Mouse (Mus musculus): ENCODE measurements around the gene Spz1.

Gene Spz1

DNA sequence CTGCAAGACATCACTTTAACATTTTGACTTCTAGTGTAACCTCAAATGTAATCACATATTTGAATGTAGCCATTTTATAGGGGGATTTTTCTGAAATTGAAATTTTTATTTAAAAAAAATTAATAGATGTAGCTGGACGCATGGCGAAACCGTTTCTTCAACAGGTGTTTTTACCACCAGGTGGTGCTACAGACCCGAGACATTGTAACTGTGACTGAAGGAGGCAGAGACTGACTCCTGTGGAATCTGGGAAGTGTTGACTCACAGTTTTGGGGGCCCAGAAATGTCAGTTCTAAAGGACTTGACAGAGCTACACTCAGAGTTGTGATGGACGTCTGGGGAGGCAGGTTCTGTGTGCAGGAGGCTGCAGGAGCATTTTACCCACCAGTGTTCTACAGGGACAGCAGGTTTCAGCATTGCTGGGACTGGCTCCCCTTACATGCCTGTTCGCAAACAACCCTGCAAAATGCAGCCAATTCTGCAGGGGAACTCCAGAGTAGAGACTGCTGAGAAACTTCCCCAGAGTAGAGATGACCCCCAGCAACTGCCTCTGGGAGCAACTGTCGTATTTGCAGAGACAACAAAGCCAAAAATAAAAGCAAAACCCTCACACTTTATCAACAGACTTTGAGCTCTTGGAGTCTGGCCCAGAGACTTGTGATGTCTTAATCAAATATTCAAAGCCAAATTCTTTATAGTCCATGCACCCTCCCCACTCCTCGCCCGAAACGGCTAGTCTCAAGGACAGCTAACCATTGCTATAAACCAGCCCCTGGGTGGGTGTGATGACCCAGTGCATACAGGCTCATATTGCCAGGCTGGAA, 4.5 kb upstream of the Spz1 start:
- in situ Hi-C loops (cut with MboI; ENCODE audit: low sequenced_read_pairs), result no loop called here

DNA sequence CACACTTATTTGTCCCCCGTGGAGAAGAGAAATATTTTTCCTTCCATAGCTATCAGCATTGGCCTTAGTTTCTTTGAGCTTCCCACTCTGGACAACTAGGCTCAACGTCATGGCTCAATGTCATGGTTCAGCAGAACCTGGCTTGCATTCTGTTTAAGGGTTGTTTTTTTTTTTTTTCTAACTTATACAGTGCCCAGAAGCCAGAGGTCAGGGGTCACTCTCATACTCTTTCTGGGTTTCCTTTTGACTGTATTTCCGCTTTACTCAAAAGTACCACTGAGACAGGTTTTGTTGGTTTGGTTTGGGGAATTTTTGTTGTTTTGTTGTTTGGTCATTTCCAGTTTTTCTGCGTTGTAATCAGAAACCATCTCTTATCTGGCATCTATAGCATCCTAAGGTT, 2.2 kb upstream of the Spz1 start:
- in situ Hi-C loops (cut with MboI; ENCODE audit: low sequenced_read_pairs), result loop anchor here (5.0 kb wide), 1 partner anchor 164 kb away; no protein-coding TSS in a partner anchor

DNA sequence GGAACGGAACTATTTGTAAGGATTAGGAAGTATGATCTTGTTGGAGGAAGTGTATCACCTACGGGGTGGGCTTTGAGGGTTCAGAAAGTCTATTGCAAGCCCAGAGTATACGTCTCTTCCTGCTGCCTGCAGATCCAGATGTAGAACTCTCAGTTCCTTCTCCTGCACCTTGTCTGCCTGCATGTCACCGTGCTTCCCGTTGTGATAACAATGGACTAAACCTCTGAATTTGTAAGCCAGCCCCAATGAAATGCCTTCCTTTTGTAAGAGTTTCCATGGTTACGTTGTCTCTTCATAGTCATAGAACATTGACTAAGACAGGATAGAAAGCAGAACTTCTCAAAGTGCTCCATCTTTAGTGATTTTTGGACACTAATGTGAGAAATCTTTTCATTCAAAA, 716 bp upstream of the Spz1 start:
- in situ Hi-C loops (cut with MboI; ENCODE audit: low sequenced_read_pairs), result loop anchor here (5.0 kb wide), 1 partner anchor 166 kb away; no protein-coding TSS in a partner anchor

DNA sequence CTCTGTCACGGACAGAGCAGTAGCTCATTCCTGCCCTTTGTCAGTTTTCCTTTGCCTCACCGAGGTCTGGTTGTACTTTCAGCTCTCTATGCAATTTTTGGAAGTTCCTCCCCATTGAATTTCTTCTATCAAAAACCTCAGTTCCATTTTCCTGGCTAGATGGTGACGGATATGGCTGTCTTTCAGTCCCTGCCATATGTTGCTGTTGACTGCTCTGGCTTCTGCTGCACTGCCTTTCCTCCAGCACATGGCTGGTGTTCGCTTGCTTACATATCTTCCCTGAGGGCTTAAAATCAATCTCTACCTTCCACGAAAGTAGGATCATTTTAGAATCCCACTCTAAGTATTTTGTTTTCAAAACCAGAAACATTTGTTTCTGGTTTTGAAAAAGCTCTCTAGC, 16.5 kb downstream of the Spz1 start:
- in situ Hi-C loops (cut with MboI; ENCODE audit: low sequenced_read_pairs), result no loop called here

DNA sequence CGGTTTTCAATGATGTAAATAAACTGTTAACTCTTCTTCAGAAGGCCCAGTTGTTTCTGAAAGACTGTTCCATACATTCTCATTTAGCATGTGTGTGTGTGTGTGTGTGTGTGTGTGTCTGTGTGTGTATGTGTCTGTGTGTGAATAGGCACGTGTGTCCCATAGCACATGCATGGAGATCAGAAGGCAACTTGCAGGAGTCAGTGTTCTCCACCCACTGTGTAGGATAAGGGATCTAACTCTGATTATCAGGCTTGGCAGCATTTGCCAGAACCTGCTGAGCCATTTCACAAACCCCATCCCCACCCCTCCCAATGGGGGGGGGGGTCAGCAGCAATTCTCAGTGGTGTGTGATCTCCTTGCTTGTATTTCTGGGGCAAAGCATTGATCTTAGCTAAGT, 18.7 kb downstream of the Spz1 start:
- in situ Hi-C loops (cut with MboI; ENCODE audit: low sequenced_read_pairs), result no loop called here

DNA sequence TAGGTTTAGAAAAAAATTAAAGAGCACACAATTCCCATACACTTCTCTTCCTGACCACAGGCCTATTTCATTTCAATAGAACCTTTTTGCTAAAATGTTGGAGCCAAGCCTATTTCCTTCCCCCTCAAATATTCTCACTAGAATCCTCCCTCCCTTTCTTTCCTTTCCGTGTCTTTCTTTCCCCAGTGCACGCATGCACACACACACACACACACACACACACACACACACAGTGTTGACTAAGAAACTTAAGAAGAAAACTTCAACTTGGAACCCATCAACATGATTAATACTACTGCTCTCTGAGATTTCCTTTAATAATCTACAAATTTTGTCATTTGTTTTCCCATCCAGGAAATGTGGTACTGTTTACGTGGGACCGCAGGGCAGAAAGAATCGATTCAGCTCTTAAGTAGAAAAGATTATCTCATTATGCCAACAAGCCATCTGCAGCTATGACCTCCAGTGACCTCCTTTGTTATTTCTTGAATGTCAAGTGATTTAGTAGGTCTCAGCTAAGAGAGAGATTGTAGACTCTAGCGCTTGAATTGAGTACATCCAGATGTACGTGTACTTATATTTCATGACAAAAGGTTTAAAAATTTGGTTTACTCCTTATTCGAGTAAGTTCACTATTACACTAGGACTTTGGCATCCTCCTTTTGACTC, 19.4 kb downstream of the Spz1 start:
- in situ Hi-C loops (cut with MboI; ENCODE audit: low sequenced_read_pairs), result no loop called here

DNA sequence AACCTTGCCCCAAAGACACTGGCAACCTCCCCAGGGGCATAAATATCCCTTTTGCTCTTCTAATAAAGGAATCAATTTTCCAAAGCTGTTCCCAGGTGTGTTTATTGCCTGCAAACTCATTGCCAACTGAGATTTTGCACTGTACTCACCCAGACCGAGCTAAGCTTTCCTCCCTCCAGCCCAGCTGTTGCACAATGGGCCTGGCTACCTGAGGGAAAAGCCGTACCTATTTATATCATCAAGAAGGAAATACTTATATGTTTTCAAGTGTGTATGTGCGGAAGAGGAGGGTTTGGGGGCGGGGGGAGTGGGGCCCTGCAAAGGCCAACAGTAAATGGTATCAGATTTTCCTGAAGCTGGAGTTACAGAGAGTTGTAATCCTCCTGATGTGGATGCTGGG, 28.9 kb downstream of the Spz1 start:
- in situ Hi-C loops (cut with MboI; ENCODE audit: low sequenced_read_pairs), result no loop called here

DNA sequence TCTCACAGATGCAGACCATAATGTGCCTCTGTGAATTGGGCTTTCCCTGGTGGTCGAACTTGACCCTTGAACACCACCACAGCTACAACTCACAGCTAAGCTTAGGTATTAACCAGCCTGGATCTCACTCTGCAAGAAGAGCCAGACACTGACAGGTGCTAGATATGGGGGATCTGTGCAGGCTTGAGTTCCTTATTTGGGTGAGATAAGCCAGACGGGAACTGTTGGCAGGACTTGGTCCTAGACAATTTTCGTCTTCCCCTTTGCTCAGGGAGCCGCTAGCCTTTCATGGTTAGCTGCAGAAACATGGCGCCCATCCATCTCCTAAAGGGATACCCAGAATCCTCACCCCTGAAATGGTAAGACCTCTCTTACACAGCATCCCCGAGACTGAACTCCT, 35.0 kb downstream of the Spz1 start:
- in situ Hi-C loops (cut with MboI; ENCODE audit: low sequenced_read_pairs), result no loop called here

DNA sequence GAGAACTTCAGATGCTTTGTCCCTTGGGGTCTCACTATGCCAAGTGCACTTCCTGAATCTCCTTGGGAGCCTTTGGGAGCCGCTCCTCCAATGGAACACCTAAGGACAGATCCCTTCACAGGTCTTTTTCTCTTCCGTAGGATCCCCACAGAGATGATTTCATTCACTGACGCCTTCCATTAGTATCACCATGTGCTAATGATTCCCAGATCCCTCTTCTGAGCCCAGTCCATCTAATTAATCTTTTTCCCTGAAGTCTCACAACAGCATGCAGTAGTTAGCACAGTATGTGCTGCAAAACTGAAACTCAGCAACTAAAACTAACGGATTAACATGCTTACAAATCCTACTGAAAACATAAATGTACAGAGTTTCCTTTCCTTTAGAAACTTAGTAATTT, 36.8 kb downstream of the Spz1 start:
- in situ Hi-C loops (cut with MboI; ENCODE audit: low sequenced_read_pairs), result no loop called here

DNA sequence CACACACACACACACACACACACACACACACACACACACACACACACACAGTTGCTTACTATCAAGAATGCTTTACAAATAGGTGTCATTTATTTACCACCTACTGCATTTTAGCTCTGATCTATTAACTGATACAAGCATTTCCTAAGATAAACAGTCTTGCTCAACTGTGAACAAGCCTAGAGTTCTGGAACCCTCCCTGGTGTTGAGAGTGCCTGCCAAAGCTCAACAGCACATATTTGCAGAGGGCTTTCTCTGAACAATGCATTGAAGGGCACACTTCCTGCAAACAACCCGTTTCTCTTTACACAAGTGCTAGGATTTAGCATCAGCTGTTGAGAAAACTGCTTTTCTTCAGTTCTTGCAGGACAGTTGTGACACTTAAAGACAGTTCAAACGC, 42.2 kb downstream of the Spz1 start:
- in situ Hi-C loops (cut with MboI; ENCODE audit: low sequenced_read_pairs), result no loop called here

DNA sequence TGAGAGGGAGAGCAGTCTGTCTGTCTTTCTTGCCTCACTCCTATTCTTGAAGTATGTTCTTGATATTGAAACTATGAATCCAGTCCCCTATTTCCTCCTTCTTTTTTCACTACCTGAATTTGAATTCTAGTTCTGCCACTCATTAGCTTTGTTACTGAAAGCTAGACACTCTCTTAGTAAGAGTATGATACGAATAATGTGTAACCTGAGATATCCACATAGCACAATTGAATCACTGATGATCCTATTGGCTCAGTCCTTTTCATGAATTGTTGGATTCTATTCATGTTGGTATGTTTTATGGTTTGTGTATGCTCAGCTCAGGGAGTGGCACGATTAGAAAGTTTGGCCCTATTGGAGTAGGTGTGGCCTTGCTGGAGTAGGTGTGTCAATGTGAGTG, 43.8 kb downstream of the Spz1 start:
- in situ Hi-C loops (cut with MboI; ENCODE audit: low sequenced_read_pairs), result no loop called here

DNA sequence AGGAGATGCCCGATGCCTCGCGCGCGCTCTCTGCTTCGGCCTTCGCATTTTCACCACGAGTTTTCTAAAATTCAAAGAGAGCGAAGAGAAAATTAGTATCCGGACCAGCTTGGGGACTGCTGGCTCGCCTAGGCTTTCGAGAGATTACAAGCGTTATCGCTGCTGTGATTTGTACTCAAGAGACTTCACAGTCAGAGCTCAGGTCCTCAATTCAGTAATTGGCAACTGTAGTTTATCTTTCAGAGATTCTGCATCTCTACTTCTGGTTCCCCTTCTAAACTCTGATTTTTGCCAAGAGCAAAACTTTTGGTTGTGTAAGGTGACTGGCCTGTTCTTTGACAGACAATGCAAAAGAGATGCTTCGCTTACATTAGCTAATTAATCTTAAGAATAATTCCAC, 44.7 kb downstream of the Spz1 start:
- in situ Hi-C loops (cut with MboI; ENCODE audit: low sequenced_read_pairs), result no loop called here

DNA sequence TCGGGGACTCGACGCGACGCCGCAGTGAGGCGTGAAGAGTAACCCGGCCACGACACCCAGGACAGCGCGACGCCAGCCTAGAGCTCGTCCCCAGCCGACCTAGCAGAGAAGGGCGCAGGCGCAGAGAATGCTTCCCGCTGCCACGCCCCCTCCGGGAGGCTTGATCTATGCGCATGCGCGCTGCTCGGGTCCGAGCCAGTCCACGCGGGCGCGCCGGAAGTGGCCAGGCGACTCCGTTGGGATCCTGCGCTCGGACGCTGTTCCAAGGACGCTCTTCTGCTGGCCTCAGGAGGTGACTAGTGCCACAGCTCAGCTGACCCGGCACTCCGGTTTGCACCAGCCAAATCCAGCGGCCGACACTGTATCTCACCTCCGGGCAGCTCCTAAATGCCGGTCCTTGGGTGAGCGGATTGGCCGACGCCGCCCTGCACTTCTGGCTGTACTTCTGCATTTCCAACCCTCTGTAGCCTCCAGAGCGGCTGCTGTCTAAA, 45.2 kb downstream of the Spz1 start, which contains the start of gene Zfyve16:
Gene Zfyve16, minus strand, starts transcription at position 148 of the 491 bp plus-strand sequence.
- in situ Hi-C loops (cut with MboI; ENCODE audit: low sequenced_read_pairs), result no loop called here

DNA sequence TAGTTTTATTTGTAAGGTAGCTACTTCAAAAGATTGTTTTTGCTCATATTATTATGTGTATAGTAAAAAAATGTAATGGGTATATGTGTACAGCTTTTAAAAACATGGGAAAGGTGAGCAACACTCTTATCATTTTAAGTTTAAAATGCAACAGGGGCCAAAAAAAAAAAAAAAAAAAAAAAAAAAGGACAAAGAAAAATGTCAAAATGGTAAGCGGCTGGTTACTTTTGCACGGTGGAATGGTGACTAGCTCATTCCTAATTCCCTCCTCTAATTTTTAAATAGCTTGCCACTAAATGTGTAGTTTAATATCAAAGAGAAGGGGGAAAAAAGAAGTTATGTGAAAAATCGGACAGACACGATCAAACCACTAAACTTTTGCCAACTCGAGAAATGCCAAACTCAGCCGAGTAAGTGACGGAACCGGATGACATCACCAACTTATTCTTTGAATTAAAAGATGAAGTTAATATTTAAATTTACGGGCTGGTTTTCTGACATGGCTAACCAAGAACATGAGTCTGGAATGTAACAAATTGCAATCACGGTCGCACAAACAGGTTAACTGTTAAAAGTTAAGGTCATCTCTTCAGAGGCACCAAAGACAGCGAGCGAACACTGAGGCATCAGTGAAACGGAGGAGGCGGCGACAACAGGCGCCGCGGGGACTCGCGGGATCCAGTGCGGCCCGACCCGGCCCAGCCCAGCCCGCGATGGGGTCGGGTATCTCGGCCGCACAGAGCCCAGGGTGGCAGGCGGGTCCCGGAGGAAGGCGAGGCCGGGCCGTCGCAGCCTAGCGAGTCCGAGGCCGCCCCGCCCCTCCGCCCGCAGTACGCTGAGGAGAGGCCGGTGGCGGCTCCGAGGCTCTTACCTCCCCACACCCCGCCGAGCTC, 45.9 kb downstream of the Spz1 start:
- in situ Hi-C loops (cut with MboI; ENCODE audit: low sequenced_read_pairs), result no loop called here
